Mouse (Mus musculus): ENCODE measurements around the gene Igf2r. TPM values are rescaled to one million over a fixed set of nuclear protein-coding genes. Genes with fewer than 3 reads are reported as not detected.

The Igf2r gene
- 8.4 TPM for polyA plus RNA-seq (2014; fragmentation: Illumina TruSeq; extraction: RNeasy Lipid Tissue Mini Kit (QIAGEN cat#74804); ENCODE audit: insufficient read depth, low read depth, low replicate concordance)

GRCm38 (mm10) chr17:12769380-12769921, at the start of gene Igf2r:
TSS of gene Igf2r (minus strand) at chr17:12769664.

GRCm38 (mm10) chr17:12675646-12676045, 93.8 kb downstream of the Igf2r start, which contains the start of gene Slc22a1:
TSS of gene Slc22a1 (minus strand) at chr17:12675829.

Other genes starting within 250 kb of the Igf2r start
- not detected for gene Slc22a2, start 185.5 kb downstream of the Igf2r start, polyA plus RNA-seq (2014; fragmentation: Illumina TruSeq; extraction: RNeasy Lipid Tissue Mini Kit (QIAGEN cat#74804); ENCODE audit: insufficient read depth, low read depth, low replicate concordance)
- gene Slc22a1, start 93.8 kb downstream of the Igf2r start, polyA plus RNA-seq (2014; fragmentation: Illumina TruSeq; extraction: RNeasy Lipid Tissue Mini Kit (QIAGEN cat#74804); ENCODE audit: insufficient read depth, low read depth, low replicate concordance): 4.9 TPM
- gene Mas1, start 98.5 kb upstream of the Igf2r start, polyA plus RNA-seq (2014; fragmentation: Illumina TruSeq; extraction: RNeasy Lipid Tissue Mini Kit (QIAGEN cat#74804); ENCODE audit: insufficient read depth, low read depth, low replicate concordance): not detected
- gene Mrgprh, start 106.4 kb upstream of the Igf2r start, polyA plus RNA-seq (2014; fragmentation: Illumina TruSeq; extraction: RNeasy Lipid Tissue Mini Kit (QIAGEN cat#74804); ENCODE audit: insufficient read depth, low read depth, low replicate concordance): not detected
- 0.53 TPM for gene Pnldc1, start 140.6 kb upstream of the Igf2r start, polyA plus RNA-seq (2014; fragmentation: Illumina TruSeq; extraction: RNeasy Lipid Tissue Mini Kit (QIAGEN cat#74804); ENCODE audit: insufficient read depth, low read depth, low replicate concordance)
- gene Tcp1, start 146.0 kb upstream of the Igf2r start, polyA plus RNA-seq (2014; fragmentation: Illumina TruSeq; extraction: RNeasy Lipid Tissue Mini Kit (QIAGEN cat#74804); ENCODE audit: insufficient read depth, low read depth, low replicate concordance): 126 TPM
- gene Mrpl18, start 146.7 kb upstream of the Igf2r start, polyA plus RNA-seq (2014; fragmentation: Illumina TruSeq; extraction: RNeasy Lipid Tissue Mini Kit (QIAGEN cat#74804); ENCODE audit: insufficient read depth, low read depth, low replicate concordance): 36.4 TPM
- 0.56 TPM for gene Acat3, start 170.9 kb upstream of the Igf2r start, polyA plus RNA-seq (2014; fragmentation: Illumina TruSeq; extraction: RNeasy Lipid Tissue Mini Kit (QIAGEN cat#74804); ENCODE audit: insufficient read depth, low read depth, low replicate concordance)
- gene Acat2, start 191.1 kb upstream of the Igf2r start, polyA plus RNA-seq (2014; fragmentation: Illumina TruSeq; extraction: RNeasy Lipid Tissue Mini Kit (QIAGEN cat#74804); ENCODE audit: insufficient read depth, low read depth, low replicate concordance): 27.9 TPM
- gene Wtap, start 224.5 kb upstream of the Igf2r start, polyA plus RNA-seq (2014; fragmentation: Illumina TruSeq; extraction: RNeasy Lipid Tissue Mini Kit (QIAGEN cat#74804); ENCODE audit: insufficient read depth, low read depth, low replicate concordance): 59.6 TPM
- 95.5 TPM for gene Sod2, start 237.2 kb upstream of the Igf2r start, polyA plus RNA-seq (2014; fragmentation: Illumina TruSeq; extraction: RNeasy Lipid Tissue Mini Kit (QIAGEN cat#74804); ENCODE audit: insufficient read depth, low read depth, low replicate concordance)

Data from lung, adult 10 weeks (tissue).